Mouse (Mus musculus) Patski (cell line): ENCODE results near the gene Zfp36l1. TPM values are rescaled to one million over a fixed set of nuclear protein-coding genes. Genes with fewer than 3 reads are reported as not detected.

ENCODE experiments used
- ATAC-seq: fragments of 100-300 bp; one replicate; pipeline ENCODE4 v1.8.0; 2021
- CTCF ChIA-PET: fragments of 350-600 bp; sonication (Branson Sonifier 250); formaldehyde crosslinking; loops from one replicate; lab custom pipeline; 2022; ENCODE audit warnings: inconsistent platforms; lab: Charles Lee
- POLR2A ChIA-PET: fragments of 350-600 bp; sonication (Branson Sonifier 250); formaldehyde crosslinking; loops from one replicate; lab custom pipeline; 2022; ENCODE audit warnings: antibody characterized with exemption, inconsistent platforms; lab: Charles Lee
- DNase-seq: peaks from one replicate; pipeline ENCODE4 v3.0.0-alpha.2; 2011; ENCODE audit warnings: low read depth, low spot score
- H3K27me3 ChIP-seq: fragments of 371-371 bp; one replicate; pipeline ENCODE4 v1.5.1; 2021
- CTCF ChIP-seq: fragments of 100-300 bp; IDR thresholded peaks from one replicate; pipeline ENCODE4 v1.5.1; 2021
- in situ Hi-C: fragments of 300-500 bp; cut with MboI; formaldehyde crosslinking; loops from 3 replicates; pipeline ENCODE4 v1.11.1; 2018; ENCODE audit warnings: low pct_unique_long_range_greater_than_20kb, mixed read lengths
- polyA plus RNA-seq: library from polyadenylated mRNA; unstranded; gene quantifications from one replicate; pipeline ENCODE4 v1.2.3, GENCODE M21; 2021

The Zfp36l1 gene
- polyA plus RNA-seq, 1 experiment from 2014 or later, result 292 TPM

- in situ Hi-C loops, result no loop called here
- no peak for TF ChIP-seq CTCF
- no peaks in the 10 kb centered on the region for H3K27me3 ChIP-seq
- CTCF ChIA-PET, result interaction anchor here (3.0 kb wide), 1 partner anchor 12 kb away, joined by 8 read pairs; no protein-coding TSS in a partner anchor
- POLR2A ChIA-PET, result interaction anchor here (0.5 kb wide), 1 partner anchor 23 kb away, joined by 3 read pairs; no protein-coding TSS in a partner anchor
- ATAC-seq (no peak), DNase-seq (no peak)
Observed at GRCm38 (mm10) chr12:80083133-80083821, 29.5 kb downstream of the Zfp36l1 start.

DNA sequence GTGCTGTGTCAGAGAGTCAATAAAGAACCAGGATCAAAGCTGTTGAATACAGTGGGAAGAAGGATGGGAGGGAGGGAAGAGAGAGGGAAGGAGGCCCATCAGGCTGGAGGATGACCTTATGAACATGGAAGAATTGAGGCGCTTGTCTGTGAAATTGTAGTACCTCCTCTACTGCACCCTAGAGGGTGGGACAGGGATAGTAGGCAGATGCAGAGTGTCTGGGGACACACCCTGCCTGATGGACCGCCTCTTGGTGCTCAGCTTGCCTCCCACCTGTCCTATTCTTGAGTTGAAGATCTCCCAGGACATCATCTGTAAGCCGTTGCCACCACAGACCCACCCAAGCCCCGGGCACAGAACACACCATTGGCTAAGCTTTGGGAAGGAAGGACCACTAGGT is 30.1 kb downstream of the Zfp36l1 start:
- no peaks in the 10 kb centered on the region for H3K27me3 ChIP-seq
- ATAC-seq (no peak), DNase-seq (no peak)
- POLR2A ChIA-PET, result interaction anchor here (0.5 kb wide), 1 partner anchor 22 kb away, joined by 3 read pairs; no protein-coding TSS in a partner anchor
- no peak for TF ChIP-seq CTCF
- CTCF ChIA-PET, result interaction anchor here (3.0 kb wide), 1 partner anchor 12 kb away, joined by 8 read pairs; no protein-coding TSS in a partner anchor
- in situ Hi-C loops, result no loop called here

DNA sequence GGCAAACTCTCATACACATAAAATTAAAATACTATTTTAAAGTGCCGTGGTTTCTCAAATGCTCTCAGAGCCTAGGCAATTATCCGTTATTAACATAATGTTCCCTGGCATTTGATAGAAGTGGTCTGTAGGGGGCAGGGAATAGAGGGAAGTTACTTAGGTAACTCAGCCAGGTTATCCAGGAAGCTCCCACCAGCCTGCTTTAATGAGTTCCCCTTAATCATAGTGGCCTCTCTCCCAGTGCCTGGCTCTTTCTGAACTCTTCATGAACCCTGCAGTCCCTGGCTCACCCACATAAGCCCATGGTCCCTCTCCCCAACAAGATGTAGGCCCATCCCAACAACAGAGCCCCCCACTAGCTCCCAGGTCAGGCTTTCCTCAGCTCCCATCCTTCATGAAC is 31.4 kb downstream of the Zfp36l1 start:
- in situ Hi-C loops, result no loop called here
- POLR2A ChIA-PET, result no interaction called here

DNA sequence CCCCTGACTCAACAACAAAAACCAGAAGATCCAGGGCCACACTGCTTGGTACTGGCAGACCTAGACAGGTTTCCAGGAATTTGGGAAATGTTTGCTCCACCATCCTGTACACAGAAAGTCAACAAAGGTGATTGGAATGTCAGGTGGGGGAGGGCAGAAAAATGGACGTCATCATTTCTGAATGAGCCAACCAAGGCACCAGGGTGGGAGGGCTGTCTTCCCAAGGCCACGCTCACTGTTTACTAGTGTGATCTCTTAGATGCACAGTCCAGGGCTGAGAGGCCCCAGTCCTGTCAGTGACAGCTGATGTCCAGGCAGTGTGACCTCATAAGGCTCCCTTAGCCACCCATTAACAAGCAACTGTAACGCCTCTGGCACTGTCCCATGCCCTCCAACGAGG is 32.9 kb downstream of the Zfp36l1 start:
- no peak for TF ChIP-seq CTCF
- in situ Hi-C loops, result no loop called here
- POLR2A ChIA-PET, result no interaction called here
- CTCF ChIA-PET, result no interaction called here
- no peaks in the 10 kb centered on the region for H3K27me3 ChIP-seq
- DNase-seq (no peak), ATAC-seq (no peak)

More for the DNA sequence above, 31.4 kb downstream of the Zfp36l1 start:
- no peak for TF ChIP-seq CTCF
- DNase-seq (no peak), ATAC-seq (no peak)
- CTCF ChIA-PET, result interaction anchor here (0.6 to 3.0 kb wide), 2 partner anchors 13 to 139 kb away, joined by 3 to 8 read pairs; no protein-coding TSS in a partner anchor
- H3K27me3 ChIP-seq, result no peaks in the 10 kb centered on the region

DNA sequence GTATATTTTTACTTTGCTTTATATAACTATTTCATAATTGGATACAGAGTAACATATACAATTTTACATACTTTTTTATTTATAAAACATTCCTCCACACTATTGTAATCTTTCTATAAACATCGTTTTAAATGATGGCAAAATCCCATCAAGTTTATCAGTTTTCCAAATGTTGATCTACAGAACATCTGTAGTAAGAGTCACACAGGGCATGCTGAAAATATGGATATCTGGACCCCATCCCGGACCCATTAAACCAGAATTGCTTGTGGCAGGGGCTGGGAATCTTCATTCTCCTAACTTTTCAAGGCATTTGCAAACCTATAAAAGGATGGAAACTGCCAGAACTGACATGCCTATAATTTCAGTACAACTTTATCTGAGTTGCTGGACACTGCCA is 38.5 kb downstream of the Zfp36l1 start:
- in situ Hi-C loops, result no loop called here
- DNase-seq (no peak), ATAC-seq (no peak)
- no peak for TF ChIP-seq CTCF
- no peaks in the 10 kb centered on the region for H3K27me3 ChIP-seq
- ChIA-PET CTCF (no interaction called here), POLR2A (interaction anchor here (0.6 kb wide), 1 partner anchor 116 kb away, joined by 4 read pairs; no protein-coding TSS in a partner anchor)

DNA sequence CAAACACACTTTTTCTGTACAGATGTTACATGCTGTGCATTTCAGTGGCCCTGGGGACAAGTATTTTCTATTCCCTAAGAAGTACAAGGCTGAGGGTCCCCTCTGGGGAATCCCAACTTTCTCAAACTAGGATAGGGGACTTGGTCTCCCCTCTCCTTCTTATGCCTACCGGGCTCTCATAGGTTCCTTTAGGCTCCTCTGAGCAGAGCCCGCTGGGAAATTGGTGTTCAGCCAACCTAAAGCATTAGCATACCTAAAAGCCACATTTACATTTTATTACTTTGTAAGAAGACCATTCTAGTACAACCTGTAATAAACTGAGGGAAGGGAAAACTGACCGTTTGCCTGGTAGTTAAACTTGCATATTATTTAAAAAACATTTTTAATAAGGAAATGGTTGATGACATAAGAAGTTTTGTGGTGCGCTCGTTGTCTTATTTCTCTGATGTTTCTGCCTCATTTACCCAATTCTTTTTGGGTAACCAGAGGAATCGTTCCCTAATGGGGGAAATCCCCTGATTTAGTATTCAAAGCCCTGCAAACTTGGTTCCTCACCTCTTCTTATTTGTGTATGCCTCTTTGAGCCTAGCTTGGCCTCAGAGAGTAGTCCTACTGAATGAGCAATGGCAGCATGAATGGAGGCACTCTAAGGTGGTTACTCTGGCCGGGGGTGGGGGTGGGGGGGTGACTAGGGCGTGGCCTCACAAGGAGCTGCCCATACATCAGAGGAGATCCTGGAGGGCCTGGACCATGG is 42.1 kb downstream of the Zfp36l1 start:
- DNase-seq, result no peak
- TF ChIP-seq CTCF, result no peak
- H3K27me3 ChIP-seq, result no peaks in the 10 kb centered on the region
- in situ Hi-C loops, result no loop called here
- ChIA-PET POLR2A (no interaction called here), CTCF (no interaction called here)
- no peak for ATAC-seq

GRCm38 (mm10) chr12:80069040-80069439 is 43.8 kb downstream of the Zfp36l1 start:
- CTCF ChIA-PET, result interaction anchor here (1.2 kb wide), 1 partner anchor 12 kb away, joined by 3 read pairs; no protein-coding TSS in a partner anchor
- POLR2A ChIA-PET, result interaction anchor here (0.6 kb wide), 1 partner anchor 27 kb away, joined by 7 read pairs; no protein-coding TSS in a partner anchor
- TF ChIP-seq CTCF, result no peak
- DNase-seq, result no peak
- in situ Hi-C loops, result no loop called here
- H3K27me3 ChIP-seq, result no peaks in the 10 kb centered on the region
- no peak for ATAC-seq

DNA sequence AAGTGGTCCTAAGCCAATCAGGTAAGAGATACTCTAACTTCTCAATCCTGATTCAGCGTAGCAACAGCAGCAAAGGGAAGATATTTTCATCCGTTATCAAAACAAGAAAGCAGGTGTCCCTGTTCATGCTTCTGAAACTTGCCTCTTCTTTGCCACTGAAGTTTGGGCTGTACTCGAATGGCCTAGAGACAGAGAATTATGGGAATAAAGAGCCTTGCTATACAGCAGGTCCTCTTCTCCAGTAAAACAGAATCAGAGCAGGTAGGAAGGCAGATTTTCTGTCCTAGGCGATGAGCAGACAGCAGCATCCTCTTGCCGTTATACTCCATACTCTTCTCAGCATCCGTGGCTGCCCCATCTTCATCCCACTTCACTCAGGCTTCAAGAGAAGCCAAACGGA is 44.8 kb downstream of the Zfp36l1 start:
- ATAC-seq (no peak), DNase-seq (no peak)
- TF ChIP-seq CTCF, result no peak
- CTCF ChIA-PET, result no interaction called here
- H3K27me3 ChIP-seq, result no peaks in the 10 kb centered on the region
- POLR2A ChIA-PET, result no interaction called here
- in situ Hi-C loops, result no loop called here

DNA sequence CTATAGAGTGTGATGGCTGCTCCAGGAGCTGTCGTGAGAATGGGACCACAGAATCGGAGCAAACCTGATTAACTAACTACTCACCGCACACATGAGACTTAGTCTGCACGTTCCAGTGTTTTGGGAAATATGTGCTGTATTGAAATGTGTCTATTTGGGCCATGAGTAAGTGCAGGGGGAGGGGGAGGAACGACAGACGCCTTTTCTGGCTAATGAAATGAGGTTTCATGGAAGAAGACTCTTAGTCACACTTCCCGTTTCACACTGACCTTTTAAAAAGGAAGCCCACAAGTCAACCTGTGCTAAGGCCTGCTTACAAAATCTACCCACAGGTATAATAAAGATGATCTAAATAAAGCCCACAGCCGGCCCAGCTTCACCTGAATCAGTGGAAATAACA is 47.8 kb downstream of the Zfp36l1 start:
- no peak for ATAC-seq
- no peak for TF ChIP-seq CTCF
- POLR2A ChIA-PET, result no interaction called here

DNA sequence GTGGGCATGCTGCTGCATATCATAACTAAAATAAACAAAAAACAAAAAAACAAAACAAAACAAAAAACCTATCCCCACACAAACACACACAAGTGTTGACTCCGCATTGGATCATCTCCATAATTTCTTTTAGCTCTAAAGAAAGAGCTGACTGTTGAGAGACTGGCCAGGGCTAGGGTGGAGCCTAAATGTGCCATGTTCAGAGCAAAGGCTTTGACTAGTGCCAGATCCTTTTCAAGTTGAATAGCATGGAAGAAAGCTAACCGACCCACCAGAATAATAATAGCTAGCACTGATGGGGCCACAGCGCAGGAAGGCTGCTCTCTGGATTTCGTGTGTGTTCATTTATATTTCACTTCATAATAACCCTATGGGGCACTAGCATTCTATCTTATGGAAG is 48.5 kb downstream of the Zfp36l1 start:
- no peaks in the 10 kb centered on the region for H3K27me3 ChIP-seq
- TF ChIP-seq CTCF, result no peak
- DNase-seq (no peak), ATAC-seq (no peak)
- in situ Hi-C loops, result no loop called here
- ChIA-PET POLR2A (no interaction called here), CTCF (no interaction called here)

More for the DNA sequence above, 47.8 kb downstream of the Zfp36l1 start:
- in situ Hi-C loops, result no loop called here
- H3K27me3 ChIP-seq, result no peaks in the 10 kb centered on the region
- DNase-seq, result no peak
- CTCF ChIA-PET, result no interaction called here
